14 mouse cellular contexts compared by ENCODE assay signal in genomic region chr8:92008616-92009610, GRCm38 (mm10).
A peak's percentile ranks its signal among the peaks of the same experiment; 100 is the strongest.
DNase-seq lines count a peak whose midpoint lies in the region; ATAC-seq and TF ChIP-seq lines count a peak whose summit lies in the region.
"Had no signal": no experiment of that assay in that cellular context is flagged by ENCODE, and none has a peak within 500 bp of the region (broad histone marks: within the 10 kb centered on the region; RNA-seq: fewer than 3 reads in every experiment).

No protein-coding gene starts in this region.

- CTCF ChIA-PET in Patski (lab: Charles Lee): interaction anchor here (0.9 to 1.6 kb wide), 9 partner anchors 12 to 630 kb away, joined by 3 to 5 read pairs (median 3); no protein-coding TSS in a partner anchor

- no peak overlapping the region for H3K4me2 ChIP-seq in heart, embryonic 12.5 days
- H3K4me2 ChIP-seq: hindbrain, embryonic 14.5 days; liver, embryonic 15.5 days; midbrain, embryonic 12.5 days had no signal

- H3K9ac ChIP-seq in heart, embryonic 12.5 days: no peak overlapping the region
- H3K9ac ChIP-seq: hindbrain, embryonic 14.5 days; liver, embryonic 15.5 days; midbrain, embryonic 12.5 days had no signal

- no peaks in the 10 kb centered on the region for H3K9me3 ChIP-seq in heart, embryonic 12.5 days (replicated peaks)
- H3K9me3 ChIP-seq: limb, embryonic 10.5 days; liver, embryonic 15.5 days; midbrain, embryonic 12.5 days had no signal

- TF ChIP-seq CTCF in Patski (IDR thresholded peaks at IDR 0.05): peak; percentile 43

- no peak for ATAC-seq in heart, embryonic 12.5 days (ENCODE audit: insufficient number of reproducible peaks, low FRiP score)
- ATAC-seq in Patski: peak; percentile 93
- ATAC-seq: intestine, postnatal 0 days had no signal

- H3K36me3 ChIP-seq in heart, embryonic 12.5 days: no peaks in the 10 kb centered on the region
- H3K36me3 ChIP-seq: limb, embryonic 10.5 days; liver, embryonic 15.5 days; midbrain, embryonic 12.5 days had no signal

- in situ Hi-C loops in Patski (cut with MboI; ENCODE audit: low pct_unique_long_range_greater_than_20kb): loop anchor here (25.0 kb wide), 1 partner anchor 622 kb away; no protein-coding TSS in a partner anchor

- intact Hi-C loops in heart, postnatal 10 days (cut with DNase I): no loop called here

- no peak overlapping the region for H3K4me3 ChIP-seq in heart, embryonic 12.5 days
- H3K4me3 ChIP-seq: limb, embryonic 10.5 days; liver, embryonic 15.5 days; midbrain, embryonic 12.5 days had no signal

- H3K27ac ChIP-seq in heart, embryonic 12.5 days (ENCODE audit: poor library complexity, severe bottlenecking): no peak overlapping the region
- H3K27ac ChIP-seq: hindbrain, embryonic 14.5 days; limb, embryonic 10.5 days; liver, embryonic 15.5 days; midbrain, embryonic 12.5 days had no signal

- no peaks in the 10 kb centered on the region for H3K4me1 ChIP-seq in heart, embryonic 12.5 days (replicated peaks)

- WGBS in heart, embryonic 12.5 days: 74% methylated on average over 14 of the region's 14 CpGs

- POLR2A ChIA-PET in Patski (lab: Charles Lee): interaction anchor here (0.7 to 2.0 kb wide), 5 partner anchors 10 to 840 kb away, joined by 3 to 13 read pairs (median 5); partner anchors contain the start of gene Irx3

- H3K27me3 ChIP-seq in heart, embryonic 12.5 days (replicated peaks): peaks cover 11% of the 10 kb centered on the region; the same call in 1 of the 2 replicates
- no peaks in the 10 kb centered on the region for H3K27me3 ChIP-seq in Patski
- H3K27me3 ChIP-seq: liver, embryonic 15.5 days had no signal

- peak; percentile 67 for DNase-seq in heart, adult 8-10 months (ENCODE audit: low spot score)
- DNase-seq in Patski (ENCODE audit: low read depth, low spot score): peak; percentile 93
- peak; percentile 17 to 18 for DNase-seq in heart, postnatal 10 days
- DNase-seq in kidney, postnatal 14 days: peak; percentile 71
- no peak for DNase-seq in right cerebral cortex, postnatal 10 days (ENCODE audit: low spot score in 2 of 2)
- DNase-seq in embryo, embryonic 9.5 days (ENCODE audit: extremely low spot score): no peak
- DNase-seq: cerebellum, adult 11-12 months; lung, postnatal 36 days had no signal

Comparison
In these comparisons a context has a peak if more than half of its experiments do, and no peak if none do; other contexts are left out.
1. DNase-seq: peak in heart, adult 8-10 months (single experiment), Patski (single experiment), heart, postnatal 10 days (2 of 2) and kidney, postnatal 14 days (single experiment); none in right cerebral cortex, postnatal 10 days (0 of 2) and embryo, embryonic 9.5 days (single experiment).